Mouse (Mus musculus): ENCODE measurements around the gene Fam213b. TPM values are rescaled to one million over a fixed set of nuclear protein-coding genes. Genes with fewer than 3 reads are reported as not detected.

Gene Fam213b
- polyA plus RNA-seq, 1 experiment from 2014 or later = 38.0 TPM

DNA sequence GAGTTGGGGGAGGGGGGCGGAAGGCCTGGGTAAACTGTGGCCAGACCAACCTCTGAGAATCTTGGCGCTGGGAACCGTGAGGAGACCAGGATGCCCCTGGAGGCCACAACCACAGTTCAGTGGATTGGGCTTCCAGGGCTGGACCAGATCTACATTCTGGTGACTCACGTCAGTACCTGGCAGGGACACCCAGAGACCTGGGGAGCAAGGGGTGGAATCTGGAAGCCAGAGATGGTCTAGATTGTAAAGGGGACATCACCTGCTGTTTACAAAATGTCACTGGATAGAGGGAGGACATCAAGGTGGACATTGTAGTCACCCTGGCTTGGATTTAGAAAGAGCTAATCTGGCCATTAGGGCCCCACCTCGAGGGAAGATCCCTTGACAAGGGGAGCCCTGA, 3.4 kb downstream of the Fam213b start:
- no peak overlapping the region for H3K27ac ChIP-seq
- 80% methylated on average over 5 of the region's 5 CpGs for WGBS
- no peak overlapping the region for H3K4me2 ChIP-seq (replicated peaks)
- no peaks in the 10 kb centered on the region; the same call in 1 of the 2 replicates for H3K27me3 ChIP-seq
- peaks cover 20% of the 10 kb centered on the region for H3K4me1 ChIP-seq
- H3K9me3 ChIP-seq (replicated peaks) = no peaks in the 10 kb centered on the region
- H3K36me3 ChIP-seq = no peaks in the 10 kb centered on the region; the same call in 1 of the 2 replicates
- H3K9ac ChIP-seq = no peak overlapping the region
- no peak for ATAC-seq (ENCODE audit: low FRiP score)
- no peak overlapping the region for H3K4me3 ChIP-seq

DNA sequence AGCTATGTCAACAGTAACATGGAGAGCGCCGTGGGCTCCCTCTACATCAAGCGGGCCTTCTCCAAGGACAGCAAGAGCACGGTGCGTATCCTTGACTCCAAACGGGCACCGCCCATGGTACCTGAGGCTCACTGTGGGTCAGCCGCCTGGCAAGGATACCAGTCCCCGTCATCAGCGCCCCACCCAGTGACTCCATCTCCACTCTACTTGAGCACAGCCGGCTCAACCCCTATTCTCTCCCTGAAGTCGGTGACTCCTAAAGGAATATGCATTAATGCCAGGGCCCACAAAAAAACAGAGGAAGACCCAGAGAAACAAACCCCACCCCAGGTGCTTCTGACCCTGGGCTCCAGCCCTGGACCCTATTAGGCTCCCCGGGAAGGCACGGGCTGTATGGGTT, 8.0 kb downstream of the Fam213b start:
- H3K4me3 ChIP-seq = no peak overlapping the region
- ATAC-seq (ENCODE audit: low FRiP score) = no peak
- H3K36me3 ChIP-seq = no peaks in the 10 kb centered on the region
- no peaks in the 10 kb centered on the region for H3K9me3 ChIP-seq (replicated peaks)
- 93% methylated on average over 14 of the region's 14 CpGs for WGBS
- peaks cover 8% of the 10 kb centered on the region for H3K4me1 ChIP-seq
- H3K27ac ChIP-seq = no peak overlapping the region
- H3K27me3 ChIP-seq = no peaks in the 10 kb centered on the region
- H3K4me2 ChIP-seq (replicated peaks) = no peak overlapping the region
- H3K9ac ChIP-seq = no peak overlapping the region

DNA sequence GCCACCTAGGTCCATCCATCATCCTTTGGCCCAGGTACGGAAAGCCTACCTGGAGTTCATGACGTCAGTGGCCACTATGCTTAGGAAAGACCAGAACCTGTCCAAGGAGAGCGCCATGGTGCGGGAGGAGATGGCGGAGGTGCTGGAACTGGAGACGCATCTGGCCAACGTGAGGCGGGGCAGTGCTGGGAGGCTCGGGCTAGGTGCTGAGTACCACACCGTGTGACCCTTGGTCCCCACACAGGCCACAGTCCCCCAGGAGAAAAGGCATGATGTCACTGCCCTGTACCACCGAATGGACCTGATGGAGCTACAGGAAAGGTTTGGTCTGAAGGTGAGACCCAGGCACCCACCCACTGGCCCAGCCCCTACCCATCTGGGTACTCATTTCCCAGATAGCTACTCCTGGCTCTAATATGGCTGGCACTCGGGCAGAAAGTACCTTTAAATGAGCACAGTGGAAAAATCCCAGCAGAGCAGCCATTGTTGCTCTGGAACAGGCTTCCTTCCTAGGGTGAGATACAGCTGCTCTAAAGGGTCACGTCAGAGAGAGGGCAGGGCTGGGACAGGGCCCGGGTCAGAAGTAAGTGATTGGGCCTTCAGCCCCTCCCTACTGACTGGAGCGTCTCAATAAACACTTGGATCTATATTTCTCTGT, 11.2 kb downstream of the Fam213b start:
- no peak overlapping the region for H3K4me2 ChIP-seq (replicated peaks)
- H3K9ac ChIP-seq = no peak overlapping the region
- ATAC-seq (ENCODE audit: low FRiP score) = no peak
- no peaks in the 10 kb centered on the region for H3K27me3 ChIP-seq
- 87% methylated on average over 15 of the region's 15 CpGs for WGBS
- peaks cover 8% of the 10 kb centered on the region for H3K4me1 ChIP-seq
- H3K36me3 ChIP-seq = no peaks in the 10 kb centered on the region
- no peak overlapping the region; the same call in 1 of the 2 replicates for H3K27ac ChIP-seq
- no peaks in the 10 kb centered on the region for H3K9me3 ChIP-seq (replicated peaks)
- H3K4me3 ChIP-seq = no peak overlapping the region

DNA sequence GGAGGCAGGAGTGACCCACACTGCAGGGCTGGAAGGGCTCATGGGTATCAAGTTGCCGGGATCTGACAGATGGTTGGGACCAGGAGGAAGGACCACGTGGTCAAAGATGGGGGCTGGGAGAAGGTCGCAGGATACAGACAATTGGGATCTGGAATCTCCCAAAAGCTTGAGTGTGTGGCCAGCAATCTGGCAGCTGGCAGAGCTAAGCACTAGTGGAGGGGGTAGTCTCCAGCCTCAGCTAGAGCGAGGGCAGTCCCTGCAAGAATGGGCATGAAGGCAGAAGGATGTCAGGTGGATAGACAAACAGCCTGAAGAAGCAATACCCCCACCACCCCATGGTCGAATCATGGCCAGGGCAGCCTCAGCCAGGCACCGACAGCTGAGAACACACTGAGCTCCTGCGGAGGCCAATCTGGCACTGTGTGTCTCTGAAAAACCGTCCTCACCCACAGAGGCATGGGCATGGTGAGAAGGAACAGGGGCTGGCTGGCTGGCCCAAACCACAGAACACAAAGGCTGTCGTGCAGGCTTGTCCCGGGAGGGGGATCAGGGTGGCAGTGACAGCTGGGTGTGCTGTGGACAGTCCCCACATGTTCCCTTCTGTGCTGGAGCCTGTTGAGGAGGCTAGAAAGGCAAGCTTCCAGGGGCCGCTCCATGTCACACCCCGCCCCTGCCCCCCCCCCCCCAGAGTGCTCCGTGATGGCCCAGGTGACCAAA, 11.9 kb downstream of the Fam213b start:
- H3K9ac ChIP-seq = no peak overlapping the region
- WGBS = 64% methylated on average over 13 of the region's 13 CpGs
- ATAC-seq (ENCODE audit: low FRiP score) = peak; percentile 32; the same call in 1 of the 2 replicates
- H3K27ac ChIP-seq = no peak overlapping the region; the same call in 1 of the 2 replicates
- no peak overlapping the region for H3K4me3 ChIP-seq
- no peak overlapping the region for H3K4me2 ChIP-seq (replicated peaks)
- no peaks in the 10 kb centered on the region for H3K27me3 ChIP-seq
- H3K9me3 ChIP-seq (replicated peaks) = no peaks in the 10 kb centered on the region
- H3K4me1 ChIP-seq = peaks cover 8% of the 10 kb centered on the region
- H3K36me3 ChIP-seq = no peaks in the 10 kb centered on the region

DNA sequence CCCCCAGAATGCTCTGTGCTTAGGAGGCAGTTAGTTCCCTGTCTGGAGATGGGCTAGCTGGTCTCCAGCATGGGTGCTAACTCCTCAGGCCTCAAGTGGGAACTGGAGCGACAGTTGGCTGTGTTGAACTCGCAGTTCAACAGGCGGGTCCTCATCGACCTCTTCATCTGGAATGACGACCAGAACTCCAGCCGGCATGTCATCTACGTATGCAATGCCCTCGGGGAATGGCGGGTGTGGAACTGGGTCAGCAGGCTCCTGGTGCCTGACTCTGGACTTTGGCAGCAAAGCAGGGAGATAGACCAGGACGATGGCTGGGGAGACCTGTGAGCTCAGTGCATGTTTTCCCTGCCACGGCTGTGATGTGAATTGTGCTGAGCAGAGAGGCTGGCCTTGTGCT, 13.5 kb downstream of the Fam213b start:
- peaks cover 8% of the 10 kb centered on the region for H3K4me1 ChIP-seq
- no peaks in the 10 kb centered on the region for H3K27me3 ChIP-seq
- H3K9ac ChIP-seq = no peak overlapping the region
- H3K4me2 ChIP-seq (replicated peaks) = no peak overlapping the region
- ATAC-seq (ENCODE audit: low FRiP score) = no peak
- no peak overlapping the region for H3K27ac ChIP-seq
- H3K4me3 ChIP-seq = no peak overlapping the region
- H3K36me3 ChIP-seq = no peaks in the 10 kb centered on the region
- WGBS = 81% methylated on average over 11 of the region's 11 CpGs
- H3K9me3 ChIP-seq (replicated peaks) = no peaks in the 10 kb centered on the region

DNA sequence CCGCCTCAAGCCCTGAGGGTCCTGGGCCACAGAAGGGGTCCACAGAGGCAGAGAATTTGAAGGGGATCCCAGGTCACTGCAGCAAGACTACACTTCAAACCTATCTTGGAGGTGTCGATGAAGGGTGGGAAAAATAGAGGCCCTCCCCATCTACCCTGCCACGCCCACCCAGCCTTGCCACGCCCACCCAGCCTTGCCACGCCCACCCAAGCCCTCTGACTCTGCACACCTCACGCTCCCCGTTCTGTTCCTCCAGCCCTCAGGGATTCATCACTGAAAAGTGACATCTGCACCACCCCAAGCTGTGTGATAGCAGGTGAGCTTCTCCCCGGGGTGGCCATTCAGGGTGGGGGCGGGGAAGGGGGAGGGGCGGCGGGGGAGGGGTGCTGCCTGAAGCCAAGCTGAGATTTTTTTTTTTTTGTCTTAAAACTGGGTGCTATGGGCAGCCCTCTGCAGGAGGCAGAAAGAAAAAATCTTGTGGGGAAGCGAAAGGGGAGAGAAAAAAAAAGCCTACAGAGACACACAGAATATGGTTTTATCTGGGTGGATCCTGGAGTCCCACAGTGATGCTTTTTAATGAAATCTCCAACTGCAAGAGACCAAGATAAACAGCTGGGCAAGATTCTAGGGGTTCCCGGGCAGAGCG, 16.8 kb downstream of the Fam213b start:
- ATAC-seq (ENCODE audit: low FRiP score) = no peak
- H3K9ac ChIP-seq = no peak overlapping the region
- H3K4me2 ChIP-seq (replicated peaks) = no peak overlapping the region
- 37% methylated on average over 12 of the region's 14 CpGs for WGBS
- no peak overlapping the region for H3K4me3 ChIP-seq
- H3K27me3 ChIP-seq = no peaks in the 10 kb centered on the region
- no peaks in the 10 kb centered on the region for H3K36me3 ChIP-seq
- peaks cover 17% of the 10 kb centered on the region for H3K4me1 ChIP-seq
- no peaks in the 10 kb centered on the region for H3K9me3 ChIP-seq (replicated peaks)
- H3K27ac ChIP-seq = no peak overlapping the region

DNA sequence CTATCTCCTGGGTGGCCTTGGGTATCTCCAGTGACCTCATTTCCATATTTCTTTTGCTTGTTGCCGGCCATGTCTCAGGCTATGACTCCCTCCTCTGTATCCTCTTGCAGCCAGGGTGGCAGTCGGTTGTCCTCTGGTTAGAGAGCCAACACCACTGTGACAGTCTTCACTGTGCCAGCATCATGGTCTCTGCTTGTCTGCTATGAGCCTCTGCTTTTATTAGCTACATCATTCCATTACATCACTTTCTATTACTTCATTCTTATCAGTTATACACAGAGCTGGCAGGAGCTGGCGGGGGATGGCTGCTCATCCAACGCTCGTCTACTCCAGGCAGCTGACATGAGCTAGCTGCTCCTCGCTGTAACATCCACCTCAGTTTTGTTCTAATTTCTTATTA, 18.2 kb downstream of the Fam213b start:
- Histone ChIP-seq H3K4me3 (no peak overlapping the region), H3K9ac (no peak overlapping the region), H3K4me1 (peaks cover 10% of the 10 kb centered on the region; the same call in 1 of the 2 replicates), H3K9me3 (replicated peaks) (no peaks in the 10 kb centered on the region), H3K4me2 (replicated peaks) (no peak overlapping the region), H3K27me3 (no peaks in the 10 kb centered on the region), H3K27ac (no peak overlapping the region), H3K36me3 (no peaks in the 10 kb centered on the region)
- no peak for ATAC-seq (ENCODE audit: low FRiP score)
- 88% methylated on average over 6 of the region's 6 CpGs for WGBS

DNA sequence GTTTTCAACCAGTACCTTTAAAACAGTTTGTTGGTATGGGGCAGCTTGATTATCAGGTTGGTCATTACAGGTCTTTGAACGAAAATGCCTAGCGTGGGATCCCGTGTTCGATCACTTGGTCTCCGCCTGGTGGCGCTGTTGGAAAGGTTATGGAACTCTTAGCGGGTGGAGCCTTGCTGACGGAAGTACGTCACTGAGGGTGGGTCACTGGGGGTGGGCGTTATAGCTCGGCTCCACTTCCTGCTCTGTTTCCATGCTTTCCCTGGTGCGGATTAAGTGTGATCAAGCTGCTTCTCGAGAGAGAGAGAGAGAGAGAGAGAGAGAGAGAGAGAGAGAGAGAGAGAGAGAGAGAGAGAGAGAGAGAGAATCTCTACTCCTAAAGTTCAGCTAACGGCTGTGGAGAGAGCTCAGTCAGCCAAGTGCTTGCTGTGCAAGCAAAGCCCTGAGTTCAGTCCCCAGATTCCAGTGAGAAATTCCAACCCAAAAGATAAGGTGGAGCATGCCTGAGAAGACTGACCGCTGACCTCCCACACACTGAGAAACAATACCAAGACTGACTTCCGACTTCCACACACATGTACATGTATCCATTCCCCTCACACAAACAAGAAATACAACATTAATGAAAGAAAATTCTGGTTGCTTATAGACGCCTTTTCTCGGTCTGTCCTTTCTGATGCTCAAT, 20.9 kb downstream of the Fam213b start:
- peak overlapping the region; percentile 35 for H3K4me3 ChIP-seq
- peak overlapping the region; percentile 76 for H3K27ac ChIP-seq
- WGBS = 14% methylated on average over 16 of the region's 18 CpGs
- peak overlapping the region; percentile 47 for H3K9ac ChIP-seq
- H3K4me1 ChIP-seq = peaks cover 10% of the 10 kb centered on the region; the same call in 1 of the 2 replicates
- peak overlapping the region; percentile 65 for H3K4me2 ChIP-seq (replicated peaks)
- H3K9me3 ChIP-seq (replicated peaks) = no peaks in the 10 kb centered on the region
- peak; percentile 96 for ATAC-seq (ENCODE audit: low FRiP score)
- H3K27me3 ChIP-seq = no peaks in the 10 kb centered on the region
- no peaks in the 10 kb centered on the region for H3K36me3 ChIP-seq

DNA sequence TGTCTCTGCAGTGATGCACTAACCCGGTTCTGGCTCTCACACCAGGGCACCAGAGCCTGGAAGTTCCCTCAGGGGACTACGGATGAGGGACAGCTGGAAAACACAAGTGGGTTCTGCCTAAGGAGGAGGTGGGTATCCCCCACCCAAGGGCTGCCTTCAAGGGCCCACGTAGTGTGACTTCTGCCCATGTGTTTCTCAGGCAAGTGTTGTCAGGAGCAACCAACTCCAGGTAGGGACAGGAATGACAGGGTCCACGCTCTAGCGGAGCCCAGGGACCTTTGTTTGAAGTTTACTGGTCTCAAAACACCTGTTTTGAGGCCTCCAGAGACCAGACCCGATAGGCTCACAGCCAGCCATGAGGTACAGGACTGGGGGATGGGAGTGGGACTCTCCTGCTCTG, 25.7 kb downstream of the Fam213b start:
- H3K9ac ChIP-seq = no peak overlapping the region
- H3K27me3 ChIP-seq = peaks cover 16% of the 10 kb centered on the region
- no peak overlapping the region for H3K27ac ChIP-seq
- no peaks in the 10 kb centered on the region for H3K9me3 ChIP-seq (replicated peaks)
- ATAC-seq (ENCODE audit: low FRiP score) = no peak
- WGBS = 81% methylated on average over 6 of the region's 6 CpGs
- no peak overlapping the region for H3K4me3 ChIP-seq
- H3K36me3 ChIP-seq = no peaks in the 10 kb centered on the region
- peaks cover 11% of the 10 kb centered on the region for H3K4me1 ChIP-seq
- no peak overlapping the region for H3K4me2 ChIP-seq (replicated peaks)

DNA sequence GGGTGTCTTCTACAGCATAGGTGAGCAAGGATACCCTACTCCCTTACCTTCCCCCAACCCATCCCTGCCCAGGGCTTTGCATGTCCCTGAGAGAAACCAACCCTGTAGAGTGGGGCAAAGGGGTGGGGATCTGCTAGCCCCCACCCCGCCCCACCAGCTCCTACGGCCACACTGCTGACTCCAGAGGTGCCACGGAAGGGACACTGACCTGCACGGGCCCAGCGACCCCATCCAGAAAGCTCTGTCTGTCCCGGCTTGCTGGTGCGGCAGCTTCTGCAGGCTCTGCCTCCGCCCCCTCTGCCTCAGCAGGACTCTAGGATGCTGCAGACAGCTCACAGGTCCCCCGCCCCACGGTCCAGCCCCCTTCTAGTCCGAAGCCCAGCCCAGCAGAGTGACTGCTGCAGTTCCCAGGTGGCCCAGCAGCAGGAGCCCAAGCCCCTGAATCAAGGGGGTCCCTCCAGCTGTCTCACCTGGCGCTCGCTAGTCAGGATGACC, 27.1 kb downstream of the Fam213b start:
- whole genome bisulfite sequencing = 3% methylated on average over 13 of the region's 13 CpGs
- ATAC-seq (ENCODE audit: low FRiP score) = no peak
- Histone ChIP-seq H3K4me3 (peak overlapping the region; percentile 16), H3K27ac (no peak overlapping the region), H3K27me3 (peaks cover 24% of the 10 kb centered on the region), H3K9ac (peak overlapping the region; percentile 33), H3K4me2 (replicated peaks) (peak overlapping the region; percentile 33), H3K4me1 (peaks cover 8% of the 10 kb centered on the region), H3K36me3 (no peaks in the 10 kb centered on the region), H3K9me3 (replicated peaks) (no peaks in the 10 kb centered on the region)

DNA sequence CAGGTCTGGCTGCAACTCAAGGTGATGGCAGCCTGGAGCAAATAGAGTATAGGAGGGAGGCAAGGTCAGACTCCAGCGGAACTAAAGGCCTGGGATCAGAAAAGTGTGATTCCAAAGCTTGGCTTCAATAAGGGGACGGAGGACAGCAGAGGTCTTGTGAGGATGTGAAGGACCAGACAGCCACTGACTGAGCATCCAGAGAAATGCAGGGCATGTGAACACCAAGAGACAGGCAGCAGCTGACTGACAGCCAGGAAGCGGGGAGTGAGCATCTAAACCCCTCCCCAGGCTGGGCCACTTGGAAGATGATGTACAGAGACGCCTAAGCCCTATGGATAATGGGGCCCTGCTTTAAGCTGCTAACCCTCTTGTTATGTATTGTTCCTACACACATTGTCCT, 28.2 kb downstream of the Fam213b start:
- Histone ChIP-seq H3K9ac (no peak overlapping the region), H3K9me3 (replicated peaks) (no peaks in the 10 kb centered on the region), H3K27ac (no peak overlapping the region), H3K27me3 (peaks cover 24% of the 10 kb centered on the region), H3K36me3 (no peaks in the 10 kb centered on the region), H3K4me1 (peaks cover 8% of the 10 kb centered on the region), H3K4me3 (no peak overlapping the region), H3K4me2 (replicated peaks) (no peak overlapping the region)
- no peak for ATAC-seq (ENCODE audit: low FRiP score)
- 84% methylated on average over 4 of the region's 4 CpGs for WGBS

DNA sequence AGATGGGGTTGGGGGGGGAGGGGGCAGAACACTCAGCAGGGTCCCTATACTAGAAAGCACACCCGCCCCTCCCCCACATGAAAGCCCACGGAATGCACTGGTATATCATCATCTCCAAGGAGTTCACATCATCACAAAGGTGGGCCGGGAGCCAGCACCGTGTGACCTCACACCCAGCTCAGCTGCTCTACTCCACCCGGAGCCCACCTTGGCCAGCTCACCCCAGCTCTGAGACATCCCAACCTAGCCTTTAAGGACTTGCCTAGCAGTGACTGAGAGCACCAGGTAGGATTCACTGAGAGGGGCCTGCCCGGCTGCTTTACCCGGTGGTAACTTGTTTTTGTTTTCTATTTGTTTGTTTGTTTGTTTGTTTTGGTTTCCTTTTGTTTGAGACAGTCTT, 29.5 kb downstream of the Fam213b start, which contains the start of gene Mmel1:
Gene Mmel1, plus strand, starts transcription at position 146 of the 400 bp plus-strand sequence.
- no peak within 1 kb of the TSS for H3K4me2 ChIP-seq (replicated peaks)

More for the DNA sequence above, 29.5 kb downstream of the Fam213b start, which contains the start of gene Mmel1:
- no peak for ATAC-seq (ENCODE audit: low FRiP score)
- Histone ChIP-seq H3K27ac (no peak within 1 kb of the TSS), H3K4me1 (peaks cover 17% of the 10 kb centered on the region), H3K9me3 (replicated peaks) (no peaks in the 10 kb centered on the region), H3K9ac (no peak within 1 kb of the TSS), H3K27me3 (peaks cover 24% of the 10 kb centered on the region), H3K36me3 (no peaks in the 10 kb centered on the region), H3K4me3 (no peak within 1 kb of the TSS)
- WGBS = 94% methylated on average over 7 of the region's 7 CpGs

Data from hindbrain, embryonic 12.5 days (tissue).